In the genomic region with DNA sequence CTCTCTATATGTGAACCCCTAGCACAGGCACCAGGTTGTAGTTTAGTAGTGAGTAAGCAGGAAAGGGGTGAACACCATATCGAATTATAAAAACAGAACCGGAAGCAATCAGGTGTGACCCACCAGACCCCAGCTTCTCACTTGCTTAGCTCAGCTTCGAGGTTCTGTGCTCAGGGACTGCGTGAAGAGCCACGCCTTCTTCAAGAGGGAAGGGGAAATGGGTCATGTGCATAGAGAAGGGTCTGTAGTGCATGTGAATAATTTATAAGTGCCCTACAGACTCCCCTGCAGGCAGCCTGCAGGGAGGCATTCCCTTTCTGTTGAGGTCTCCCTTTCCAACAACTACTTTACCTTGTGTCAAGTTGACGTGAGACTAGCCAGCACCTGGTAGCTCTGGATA, we compare ENCODE assay signal across 23 mouse cellular contexts. TPM values are rescaled to one million over a fixed set of nuclear protein-coding genes. Genes with fewer than 3 reads are reported as not detected.
"Had no signal": no experiment of that assay in that cellular context is flagged by ENCODE, and none has a peak within 500 bp of the region (broad histone marks: within the 10 kb centered on the region; RNA-seq: fewer than 3 reads in every experiment).

No protein-coding gene starts in this region.

- H3K9me3 ChIP-seq: intestine, embryonic 15.5 days; kidney, embryonic 15.5 days; limb, embryonic 12.5 days; limb, embryonic 15.5 days; liver, embryonic 13.5 days; megakaryocyte, embryonic 14.5 days; midbrain, embryonic 10.5 days; neural tube, embryonic 12.5 days; neural tube, embryonic 15.5 days had no signal

- ATAC-seq: intestine, embryonic 15.5 days had no signal

- H3K4me3 ChIP-seq: intestine, embryonic 15.5 days; kidney, embryonic 15.5 days; limb, embryonic 12.5 days; limb, embryonic 15.5 days; liver, embryonic 13.5 days; megakaryocyte, embryonic 14.5 days; midbrain, embryonic 10.5 days; neural tube, embryonic 12.5 days; neural tube, embryonic 15.5 days had no signal

- H3K36me3 ChIP-seq: intestine, embryonic 15.5 days; kidney, embryonic 15.5 days; limb, embryonic 12.5 days; limb, embryonic 15.5 days; midbrain, embryonic 10.5 days; neural tube, embryonic 12.5 days; neural tube, embryonic 15.5 days had no signal

- H3K9ac ChIP-seq: intestine, embryonic 15.5 days; kidney, embryonic 15.5 days; limb, embryonic 12.5 days; limb, embryonic 15.5 days; liver, embryonic 13.5 days; lung, embryonic 14.5 days; neural tube, embryonic 12.5 days; neural tube, embryonic 15.5 days had no signal

- H3K4me2 ChIP-seq: intestine, embryonic 15.5 days; kidney, embryonic 15.5 days; limb, embryonic 12.5 days; limb, embryonic 15.5 days; liver, embryonic 13.5 days; lung, embryonic 14.5 days; neural tube, embryonic 12.5 days; neural tube, embryonic 15.5 days had no signal

- H3K27ac ChIP-seq: intestine, embryonic 15.5 days; kidney, embryonic 15.5 days; limb, embryonic 12.5 days; limb, embryonic 15.5 days; liver, embryonic 13.5 days; midbrain, embryonic 10.5 days; neural tube, embryonic 12.5 days; neural tube, embryonic 15.5 days had no signal

- DNase-seq: kidney, adult 11 months; kidney, adult 8-10 months; kidney, postnatal 10 days; kidney, postnatal 36 days; layer of hippocampus, postnatal 36 days; left cerebral cortex, postnatal 4 days; liver, embryonic 13.5 days; lung, embryonic 14.5 days; lung, postnatal 10 days; lung, postnatal 36 days; midbrain, embryonic 14.5 days; right cerebral cortex, postnatal 14 days; right cerebral cortex, postnatal 4 days; thymus, adult 18-20 months; thymus, postnatal 36 days had no signal

- H3K27me3 ChIP-seq: intestine, embryonic 15.5 days; kidney, embryonic 15.5 days; limb, embryonic 12.5 days; limb, embryonic 15.5 days; liver, embryonic 13.5 days; megakaryocyte, embryonic 14.5 days; neural tube, embryonic 12.5 days; neural tube, embryonic 15.5 days had no signal

RNA-seq across cellular contexts. Expression of a gene that starts 54.1 kb away (rescaled TPM):
- polyA plus RNA-seq: limb, embryonic 15.5 days; midbrain, embryonic 14.5 days; neural tube, embryonic 15.5 days had no signal
